Mouse (Mus musculus) cerebellum, postnatal 4 days (tissue): ENCODE results near the gene Mrps15.
A peak's percentile ranks its signal among the peaks of the same experiment; 100 is the strongest.

Experiments
- DNase-seq, 2 experiments: peaks; one replicate each; pipeline ENCODE4 v3.0.0; 2022; ENCODE audit warnings: low spot score in 2 of 2, mixed read lengths in 1 of 2

Gene Mrps15

GRCm38 (mm10) chr4:126046851-126047585, at the start of gene Mrps15:
Gene Mrps15, plus strand, starts transcription at chr4:126046925.
- peak; percentile 66 to 79 for DNase-seq

- no peak for DNase-seq
Observed at GRCm38 (mm10) chr4:125997826-125998225, 48.9 kb upstream of the Mrps15 start.

- no peak for DNase-seq
Observed at GRCm38 (mm10) chr4:126001311-126002199, 45.2 kb upstream of the Mrps15 start.

GRCm38 (mm10) chr4:126017676-126018332, 28.9 kb upstream of the Mrps15 start:
- no peak for DNase-seq

GRCm38 (mm10) chr4:126018966-126019538, 27.7 kb upstream of the Mrps15 start:
- no peak for DNase-seq

GRCm38 (mm10) chr4:126024303-126024900, 22.3 kb upstream of the Mrps15 start, which contains the start of gene Csf3r:
Gene Csf3r, plus strand, starts transcription at chr4:126024550.
- DNase-seq: no peak

GRCm38 (mm10) chr4:126025801-126026200, 20.9 kb upstream of the Mrps15 start:
- DNase-seq: no peak

- no peak for DNase-seq
Observed at GRCm38 (mm10) chr4:126027980-126028379, 18.7 kb upstream of the Mrps15 start.

- DNase-seq: no peak
Observed at GRCm38 (mm10) chr4:126029042-126029441, 17.7 kb upstream of the Mrps15 start.

GRCm38 (mm10) chr4:126030705-126031104, 16.0 kb upstream of the Mrps15 start:
- no peak for DNase-seq

GRCm38 (mm10) chr4:126035413-126035812, 11.3 kb upstream of the Mrps15 start:
- DNase-seq: no peak

- no peak for DNase-seq
Observed at GRCm38 (mm10) chr4:126051617-126052016, 4.9 kb downstream of the Mrps15 start.

- no peak for DNase-seq
Observed at GRCm38 (mm10) chr4:126057207-126058133, 10.7 kb downstream of the Mrps15 start.

- DNase-seq: peak; percentile 75 to 89
Observed at GRCm38 (mm10) chr4:126058134-126058996, 11.6 kb downstream of the Mrps15 start, which contains the start of gene Oscp1. Gene Oscp1, plus strand, starts transcription at chr4:126058565.

GRCm38 (mm10) chr4:126058997-126059362, 12.3 kb downstream of the Mrps15 start:
- no peak for DNase-seq

GRCm38 (mm10) chr4:126062856-126063255, 16.1 kb downstream of the Mrps15 start:
- DNase-seq: peak in 1 of 2 experiments; percentile 11

- DNase-seq: no peak
Observed at GRCm38 (mm10) chr4:126065241-126065640, 18.5 kb downstream of the Mrps15 start.

GRCm38 (mm10) chr4:126067401-126068077, 20.8 kb downstream of the Mrps15 start:
- DNase-seq: peak in 1 of 2 experiments; percentile 34

- DNase-seq: no peak
Observed at GRCm38 (mm10) chr4:126068842-126069241, 22.1 kb downstream of the Mrps15 start.
